Mouse (Mus musculus) limb, embryonic 15.5 days (tissue): Measurements from ENCODE around the gene Frmd4a. TPM values are rescaled to one million over a fixed set of nuclear protein-coding genes. Genes with fewer than 3 reads are reported as not detected.

Experiments used
- ATAC-seq: fragments of 200-750 bp; cut with Nextera tagmentation; 2 replicates; pipeline ENCODE4 v1.8.0; 2017; ENCODE audit warnings: low read depth, moderate TSS enrichment; ENCODE audit not compliant: insufficient number of reproducible peaks, low FRiP score, low TSS enrichment
- H3K27ac ChIP-seq: fragments of 300-500 bp; sonication (generic); 2 replicates; pipeline ENCODE4 v1.5.1; 2015; ENCODE audit warnings: moderate library complexity, mild to moderate bottlenecking, inconsistent platforms
- H3K27me3 ChIP-seq: fragments of 300-500 bp; sonication (generic); 2 replicates; pipeline ENCODE4 v1.6.1; 2015; ENCODE audit warnings: inconsistent platforms
- H3K36me3 ChIP-seq: fragments of 300-500 bp; sonication (generic); 2 replicates; pipeline ENCODE4 v1.6.1; 2015; ENCODE audit warnings: inconsistent platforms
- H3K4me1 ChIP-seq: fragments of 300-500 bp; sonication (generic); 2 replicates; pipeline ENCODE4 v1.6.1; 2015; ENCODE audit warnings: inconsistent platforms
- H3K4me2 ChIP-seq: fragments of 300-500 bp; sonication (generic); 2 replicates; pipeline ENCODE4 v1.6.1; 2015; ENCODE audit warnings: mild to moderate bottlenecking, inconsistent platforms
- H3K4me3 ChIP-seq: fragments of 300-500 bp; sonication (generic); 2 replicates; pipeline ENCODE4 v1.5.1; 2015; ENCODE audit warnings: mild to moderate bottlenecking, inconsistent platforms
- H3K9ac ChIP-seq: fragments of 300-500 bp; sonication (generic); 2 replicates; pipeline ENCODE4 v1.6.1; 2015; ENCODE audit warnings: inconsistent platforms
- H3K9me3 ChIP-seq: fragments of 300-500 bp; sonication (generic); 2 replicates; pipeline ENCODE4 v1.6.1; 2016; ENCODE audit warnings: inconsistent platforms
- WGBS: fragments of 180-500 bp; shearing (Covaris S2); methylation state at CpG from one replicate; pipeline ENCODE4 v1.1.7; 2015; 5-methylcytosine and 5-hydroxymethylcytosine counted together
- polyA plus RNA-seq: library from polyadenylated mRNA; unstranded; fragments of >200 nt; fragmentation: Nextera tagmentation; extraction: Ambion mirVana; gene quantifications from 2 replicates; pipeline ENCODE4 v1.2.1, GENCODE M21; 2015

The Frmd4a gene
- polyA plus RNA-seq, 1 experiment from 2014 or later, result 34.1 TPM

DNA sequence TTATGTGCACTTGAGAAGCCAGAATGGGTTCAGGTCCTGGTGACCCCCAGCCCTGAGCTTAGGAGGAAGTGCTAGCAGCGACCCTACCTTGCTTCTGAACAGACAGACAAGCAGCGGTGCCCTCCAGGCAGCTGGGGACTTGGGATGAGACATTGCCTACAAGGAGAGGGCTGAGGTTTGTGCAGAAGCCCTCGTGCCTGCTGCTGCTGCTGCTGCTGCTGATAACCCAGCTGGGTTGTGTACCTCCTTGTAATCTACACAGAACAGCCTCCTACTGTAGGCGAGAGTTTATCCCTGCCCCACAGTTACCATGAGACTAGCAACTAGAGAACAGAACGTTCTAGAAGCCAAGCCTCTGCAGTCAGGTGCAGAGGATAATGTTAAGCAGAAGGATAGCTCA, 543.7 kb downstream of the Frmd4a start:
- peak overlapping the region; percentile 11; the same call in 1 of the 2 replicates for H3K9ac ChIP-seq
- peaks cover 16% of the 10 kb centered on the region for H3K36me3 ChIP-seq
- H3K27me3 ChIP-seq, result no peaks in the 10 kb centered on the region
- H3K4me2 ChIP-seq, result peak overlapping the region; percentile 67
- ATAC-seq, result no peak
- H3K9me3 ChIP-seq, result no peaks in the 10 kb centered on the region
- H3K4me1 ChIP-seq, result peaks cover 69% of the 10 kb centered on the region
- 15% methylated on average over 5 of the region's 5 CpGs for WGBS
- peak overlapping the region; percentile 96 for H3K27ac ChIP-seq
- peak overlapping the region; percentile 49 for H3K4me3 ChIP-seq

DNA sequence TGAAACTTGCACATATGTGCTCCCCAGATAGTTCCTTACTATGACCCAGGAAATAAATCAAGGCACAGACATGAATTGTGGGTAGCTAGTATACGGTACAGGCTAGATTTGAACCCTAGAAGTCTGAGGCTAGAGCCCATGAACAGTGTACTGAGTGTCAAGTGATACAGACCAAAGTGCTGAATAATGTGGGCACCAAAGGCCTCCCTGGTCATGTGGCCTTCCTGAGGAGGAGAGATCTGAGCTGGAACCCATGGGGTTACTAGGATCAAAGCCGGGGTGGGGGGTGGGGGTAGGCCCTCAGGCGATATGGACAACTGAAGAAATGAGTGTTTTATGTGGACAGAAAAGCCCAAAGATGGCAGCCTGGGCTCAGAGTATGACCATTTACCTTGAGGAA, 544.9 kb downstream of the Frmd4a start:
- Histone ChIP-seq H3K4me1 (peaks cover 63% of the 10 kb centered on the region), H3K27ac (peak overlapping the region; percentile 11; the same call in 1 of the 2 replicates), H3K36me3 (peaks cover 26% of the 10 kb centered on the region), H3K9ac (no peak overlapping the region), H3K9me3 (no peaks in the 10 kb centered on the region), H3K4me2 (peak overlapping the region; percentile 67), H3K4me3 (peak overlapping the region; percentile 49), H3K27me3 (no peaks in the 10 kb centered on the region)
- ATAC-seq, result no peak
- 51% methylated on average over 3 of the region's 3 CpGs for WGBS

DNA sequence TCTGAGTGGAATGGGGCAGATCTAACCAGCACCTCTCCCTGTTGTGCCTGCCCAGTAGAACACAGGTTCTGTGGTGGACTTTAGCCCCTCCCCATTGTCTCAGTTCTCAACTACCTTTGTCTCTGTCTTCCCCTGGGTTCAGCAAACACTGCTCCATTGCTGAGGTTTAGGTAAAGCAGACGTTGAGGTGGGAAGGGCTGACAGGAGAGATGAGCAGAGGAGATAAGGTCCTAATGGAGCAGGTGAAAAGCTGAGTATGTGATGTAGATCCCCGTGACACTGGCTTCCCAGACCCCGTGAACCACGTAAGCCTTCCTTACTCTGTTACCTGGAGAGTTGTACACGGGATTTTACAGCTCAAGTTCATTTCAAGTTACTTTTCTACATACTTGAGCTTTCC, 545.3 kb downstream of the Frmd4a start:
- H3K27ac ChIP-seq, result no peak overlapping the region
- no peak for ATAC-seq
- H3K4me3 ChIP-seq, result no peak overlapping the region
- peaks cover 30% of the 10 kb centered on the region for H3K36me3 ChIP-seq
- no peaks in the 10 kb centered on the region for H3K27me3 ChIP-seq
- peak overlapping the region; percentile 67 for H3K4me2 ChIP-seq
- no peaks in the 10 kb centered on the region for H3K9me3 ChIP-seq
- 33% methylated on average over 5 of the region's 5 CpGs for WGBS
- peaks cover 59% of the 10 kb centered on the region for H3K4me1 ChIP-seq
- no peak overlapping the region for H3K9ac ChIP-seq

DNA sequence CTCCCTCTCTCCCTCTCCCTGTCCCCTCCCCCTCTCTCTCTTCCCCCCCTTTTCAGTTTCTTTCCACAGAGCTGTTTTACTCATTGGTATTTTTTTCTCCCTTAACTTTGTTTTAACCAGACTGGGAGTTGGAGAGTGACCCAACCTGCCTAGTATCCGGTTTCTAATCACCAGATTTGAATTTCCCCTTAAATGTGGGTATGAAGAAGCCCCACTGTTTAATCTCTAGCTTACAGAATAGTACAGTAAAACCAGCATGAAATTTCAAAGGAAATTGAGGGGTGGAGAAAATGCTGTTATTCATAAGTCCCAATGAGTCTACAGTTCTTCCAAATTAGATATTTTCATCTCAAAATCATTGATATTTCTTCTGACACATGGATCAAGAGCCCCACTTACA, 545.8 kb downstream of the Frmd4a start:
- 0 out of 2 replicates have a peak overlapping the region, but pooled peaks have one; percentile 67 for H3K4me2 ChIP-seq
- no peak overlapping the region for H3K4me3 ChIP-seq
- no peaks in the 10 kb centered on the region for H3K27me3 ChIP-seq
- H3K27ac ChIP-seq, result no peak overlapping the region
- no peak for ATAC-seq
- peaks cover 34% of the 10 kb centered on the region for H3K36me3 ChIP-seq
- no peaks in the 10 kb centered on the region for H3K9me3 ChIP-seq
- H3K9ac ChIP-seq, result no peak overlapping the region
- WGBS, result 34% methylated on average over 1 of the region's 1 CpGs
- peaks cover 55% of the 10 kb centered on the region for H3K4me1 ChIP-seq

DNA sequence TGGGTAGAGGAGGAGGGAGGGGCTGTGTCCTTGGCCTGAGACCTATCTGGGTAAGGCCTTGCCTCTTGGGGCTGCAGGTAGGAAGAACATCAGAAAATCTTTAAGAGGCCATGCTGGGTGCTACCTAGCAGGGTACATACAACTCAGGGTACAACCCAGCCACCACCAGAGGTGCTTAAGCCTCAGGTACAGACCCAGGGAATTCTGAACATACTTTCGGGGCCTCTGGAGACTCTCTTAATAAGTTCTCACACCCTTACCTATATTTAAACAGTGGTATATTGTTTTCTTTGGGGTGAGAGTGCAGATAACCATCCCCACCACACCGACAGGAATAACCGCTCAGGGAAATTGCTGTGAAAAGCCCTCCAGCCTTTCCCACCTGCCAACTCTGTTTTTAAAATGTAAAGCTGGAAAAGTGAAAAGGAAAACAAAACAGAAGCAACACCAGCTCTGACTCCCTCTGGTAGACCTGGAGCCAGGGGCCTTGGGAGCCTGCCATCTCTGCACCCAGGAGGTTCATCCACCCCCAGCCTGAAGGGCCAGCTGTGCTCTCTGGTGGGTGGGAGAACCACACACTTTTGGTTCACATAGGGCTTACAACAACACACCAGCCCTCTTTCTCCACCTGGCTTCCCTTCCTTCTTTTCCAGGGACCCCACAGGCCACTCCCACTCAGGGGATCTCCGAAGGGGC, 548.9 kb downstream of the Frmd4a start:
- Histone ChIP-seq H3K27me3 (no peaks in the 10 kb centered on the region), H3K4me2 (no peak overlapping the region), H3K27ac (no peak overlapping the region), H3K9ac (no peak overlapping the region), H3K4me3 (no peak overlapping the region), H3K4me1 (peaks cover 44% of the 10 kb centered on the region), H3K36me3 (peaks cover 46% of the 10 kb centered on the region), H3K9me3 (no peaks in the 10 kb centered on the region)
- WGBS, result 67% methylated on average over 4 of the region's 4 CpGs
- no peak for ATAC-seq

DNA sequence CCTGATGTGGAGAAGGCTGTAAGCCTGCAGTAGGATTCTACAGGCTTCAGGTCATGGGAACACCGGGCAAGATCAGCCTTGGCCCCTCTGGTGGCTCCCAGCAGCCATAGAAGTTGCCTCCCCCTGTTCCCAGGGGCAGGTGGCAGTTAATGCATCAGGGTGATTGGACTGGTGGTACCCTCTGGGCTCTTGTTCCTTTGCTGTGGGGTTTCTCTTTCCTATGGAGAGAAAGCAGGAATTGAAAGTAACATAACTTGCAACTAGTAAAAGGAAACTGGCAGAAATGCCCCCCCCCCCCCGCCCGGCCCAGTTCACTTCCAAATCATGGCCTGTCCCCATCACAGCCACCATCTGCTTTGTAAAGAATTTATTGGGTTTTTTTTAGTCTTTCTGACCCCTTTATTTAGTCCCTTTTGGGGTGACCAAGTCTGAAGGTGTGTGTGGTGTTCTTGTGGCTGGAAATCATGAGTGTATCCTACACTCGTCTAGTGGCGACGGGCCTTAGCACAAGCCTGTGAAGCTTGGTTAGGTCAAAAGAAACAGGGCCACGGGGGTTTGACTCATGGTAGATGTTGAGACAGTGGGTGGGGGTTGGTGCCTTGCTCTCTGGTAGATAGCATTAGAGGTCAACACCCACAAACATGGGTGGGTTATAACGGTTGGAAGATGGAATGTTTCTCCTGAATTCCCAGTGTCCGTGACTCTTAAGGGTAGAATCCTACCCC, 549.6 kb downstream of the Frmd4a start:
- H3K4me2 ChIP-seq, result no peak overlapping the region
- no peaks in the 10 kb centered on the region for H3K9me3 ChIP-seq
- 90% methylated on average over 9 of the region's 9 CpGs for WGBS
- no peak overlapping the region for H3K9ac ChIP-seq
- ATAC-seq, result no peak
- H3K4me3 ChIP-seq, result no peak overlapping the region
- H3K27ac ChIP-seq, result no peak overlapping the region
- no peaks in the 10 kb centered on the region for H3K27me3 ChIP-seq
- H3K36me3 ChIP-seq, result peaks cover 51% of the 10 kb centered on the region
- peaks cover 37% of the 10 kb centered on the region for H3K4me1 ChIP-seq

DNA sequence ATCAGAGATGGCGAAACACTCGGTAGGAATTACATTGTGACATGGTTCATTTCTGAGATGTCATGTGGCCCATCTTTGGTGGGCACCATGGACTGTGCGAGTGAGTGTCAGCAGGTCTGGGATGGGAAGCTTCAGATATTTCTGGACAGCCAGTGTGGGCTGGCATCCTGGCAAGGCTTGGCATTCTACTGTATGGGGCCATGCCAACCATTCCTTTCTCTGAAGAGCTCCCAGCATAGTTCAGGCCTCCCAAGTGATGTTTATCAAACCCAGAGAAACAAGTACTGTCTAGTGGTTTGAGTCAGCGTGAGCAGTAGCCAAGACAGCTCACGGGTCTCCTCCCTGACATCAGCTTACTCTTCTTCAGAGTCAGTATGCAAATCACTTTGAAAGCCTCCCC, 551.5 kb downstream of the Frmd4a start:
- Histone ChIP-seq H3K9ac (no peak overlapping the region), H3K36me3 (peaks cover 69% of the 10 kb centered on the region), H3K9me3 (no peaks in the 10 kb centered on the region), H3K4me1 (peaks cover 23% of the 10 kb centered on the region), H3K27ac (no peak overlapping the region; the same call in 1 of the 2 replicates), H3K4me2 (no peak overlapping the region), H3K27me3 (no peaks in the 10 kb centered on the region), H3K4me3 (no peak overlapping the region)
- ATAC-seq, result no peak; the same call in 1 of the 2 replicates
- 80% methylated on average over 5 of the region's 5 CpGs for WGBS

DNA sequence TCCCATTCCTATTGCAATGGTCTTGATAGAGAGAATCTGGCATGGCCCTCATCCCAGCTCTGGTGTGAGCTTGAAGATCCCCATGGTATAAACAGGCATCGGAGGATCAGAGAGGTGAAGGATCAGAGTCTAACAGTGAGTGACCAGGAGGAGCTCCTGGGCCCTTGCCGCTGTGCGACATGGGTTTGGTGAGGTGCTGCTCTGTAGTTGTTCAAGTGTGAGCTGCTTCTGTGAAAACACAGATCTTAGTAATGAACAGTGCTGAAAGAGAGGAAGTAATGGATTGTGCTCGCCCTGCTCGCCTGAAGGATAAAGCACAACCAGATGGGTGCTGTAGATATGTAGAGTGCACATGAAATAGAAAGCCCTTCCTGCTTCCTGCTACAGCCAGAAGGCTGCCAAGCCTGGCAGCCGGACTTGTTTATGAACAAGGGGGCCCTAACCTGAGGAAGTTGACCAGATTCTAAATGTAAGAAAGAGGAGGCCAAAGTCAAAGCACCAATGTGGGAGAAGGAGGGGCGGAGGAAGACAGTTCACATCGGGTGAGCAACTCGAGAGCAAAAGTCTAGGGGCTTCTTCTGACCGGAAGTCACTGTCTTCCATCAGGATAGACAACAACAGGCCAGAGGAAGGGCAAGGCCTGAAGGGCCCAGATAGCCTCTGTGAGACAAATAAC, 552.8 kb downstream of the Frmd4a start:
- 63% methylated on average over 10 of the region's 10 CpGs for WGBS
- ATAC-seq, result no peak
- peaks cover 23% of the 10 kb centered on the region for H3K4me1 ChIP-seq

DNA sequence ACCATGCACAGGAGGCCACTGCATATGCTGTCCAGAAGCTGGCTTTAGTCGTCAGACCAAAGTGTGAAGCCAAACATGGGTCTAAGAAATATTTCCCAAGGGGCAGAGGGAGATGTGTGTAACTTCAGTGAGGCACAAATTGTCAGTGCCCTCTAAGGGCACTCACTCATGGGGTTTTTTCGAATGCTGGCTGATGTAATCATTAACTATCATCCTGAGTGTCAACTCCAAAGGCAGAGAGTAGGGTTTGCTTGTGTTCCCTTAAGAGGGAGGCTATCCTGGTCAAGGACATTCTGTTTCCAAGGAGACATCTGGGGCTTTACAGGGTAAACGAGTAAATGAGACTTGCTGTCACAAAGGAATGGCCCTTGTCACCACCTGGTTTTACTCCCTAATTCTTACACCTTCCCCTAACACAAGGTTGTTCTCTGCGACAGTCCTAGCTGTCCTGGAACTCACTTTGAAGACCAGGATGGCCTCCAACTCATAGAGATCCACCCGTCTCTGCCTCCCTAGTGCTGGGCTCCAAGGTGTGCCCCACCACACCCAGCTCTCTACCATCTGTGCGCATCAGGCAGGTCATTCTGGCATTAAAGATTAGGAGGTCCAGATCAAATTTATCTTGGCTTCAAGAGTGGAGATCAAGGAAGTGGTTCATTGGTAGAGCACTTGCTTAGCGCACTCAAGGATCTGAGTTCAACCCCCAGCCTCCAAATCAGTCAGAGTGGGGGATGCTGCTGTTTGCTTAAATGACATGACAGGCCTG, 555.2 kb downstream of the Frmd4a start:
- 79% methylated on average over 7 of the region's 7 CpGs for WGBS
- Histone ChIP-seq H3K4me1 (peaks cover 14% of the 10 kb centered on the region), H3K4me2 (no peak overlapping the region), H3K9me3 (no peaks in the 10 kb centered on the region), H3K36me3 (peaks cover 70% of the 10 kb centered on the region), H3K27ac (no peak overlapping the region), H3K9ac (no peak overlapping the region), H3K27me3 (no peaks in the 10 kb centered on the region), H3K4me3 (no peak overlapping the region)
- ATAC-seq, result no peak

More for the DNA sequence above, 552.8 kb downstream of the Frmd4a start:
- no peaks in the 10 kb centered on the region for H3K9me3 ChIP-seq
- H3K4me3 ChIP-seq, result no peak overlapping the region
- H3K9ac ChIP-seq, result no peak overlapping the region
- peaks cover 75% of the 10 kb centered on the region for H3K36me3 ChIP-seq
- H3K27ac ChIP-seq, result peak overlapping the region; percentile 67
- no peaks in the 10 kb centered on the region for H3K27me3 ChIP-seq
- H3K4me2 ChIP-seq, result no peak overlapping the region

DNA sequence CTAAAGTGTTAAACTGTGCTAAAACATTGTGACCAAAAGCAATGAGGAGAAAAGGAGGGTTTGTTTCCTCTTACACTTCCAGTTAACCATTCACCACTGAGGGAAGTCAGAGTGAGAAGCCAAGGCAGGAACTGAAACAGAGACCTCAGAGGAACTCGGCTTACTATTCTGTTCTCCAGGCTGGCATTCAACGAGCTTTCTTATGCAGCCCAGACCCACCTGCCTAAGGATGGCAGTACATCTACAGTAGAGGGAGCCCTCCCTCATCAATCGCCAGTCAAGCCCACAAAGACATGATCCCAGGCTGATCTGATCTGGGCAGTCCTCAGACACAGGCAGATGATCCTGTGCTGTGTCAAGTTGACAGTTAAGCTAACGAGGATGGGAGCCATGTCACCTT, 555.9 kb downstream of the Frmd4a start:
- Histone ChIP-seq H3K4me2 (no peak overlapping the region), H3K4me1 (peaks cover 19% of the 10 kb centered on the region), H3K9ac (no peak overlapping the region), H3K27ac (no peak overlapping the region), H3K36me3 (peaks cover 67% of the 10 kb centered on the region), H3K4me3 (no peak overlapping the region), H3K9me3 (no peaks in the 10 kb centered on the region), H3K27me3 (no peaks in the 10 kb centered on the region)
- 58% methylated on average over 4 of the region's 4 CpGs for WGBS
- no peak for ATAC-seq

DNA sequence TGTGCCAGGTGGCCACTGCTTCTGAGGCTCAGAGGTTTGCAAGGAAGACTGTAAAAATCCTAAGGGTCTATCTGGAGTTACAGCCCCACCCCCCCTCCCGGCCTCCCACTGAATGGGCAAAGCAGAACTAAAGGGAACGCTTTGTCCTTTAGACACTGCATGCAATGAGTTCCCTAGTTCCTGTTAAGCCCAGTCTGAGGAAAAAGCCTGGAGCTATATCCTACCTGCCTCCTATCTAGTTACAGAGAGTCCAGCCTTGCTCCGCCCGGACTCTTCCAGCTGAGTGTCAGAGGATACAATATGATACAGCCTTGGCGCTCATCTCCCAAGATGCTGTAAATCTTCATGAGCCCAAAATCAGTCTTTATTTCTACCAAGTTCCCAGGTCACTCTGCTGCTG, 556.7 kb downstream of the Frmd4a start:
- 65% methylated on average over 5 of the region's 5 CpGs for WGBS
- Histone ChIP-seq H3K4me2 (no peak overlapping the region), H3K4me3 (no peak overlapping the region), H3K36me3 (peaks cover 66% of the 10 kb centered on the region), H3K4me1 (peaks cover 23% of the 10 kb centered on the region), H3K9ac (no peak overlapping the region), H3K27ac (no peak overlapping the region), H3K27me3 (no peaks in the 10 kb centered on the region), H3K9me3 (no peaks in the 10 kb centered on the region)
- no peak for ATAC-seq
